Mouse (Mus musculus) G1E (cell line): ENCODE data around the gene Rhobtb1.

Experiments
- CTCF ChIP-seq: IDR thresholded peaks from 2 replicates; pipeline ENCODE4 v1.5.1; 2012; ENCODE audit warnings: low read depth, low read length, inconsistent platforms, mixed read lengths
- GATA1 ChIP-seq: IDR thresholded peaks from 2 replicates; pipeline ENCODE4 v1.6.1; 2012; ENCODE audit warnings: borderline replicate concordance, low read length, inconsistent platforms, mixed read lengths
- TAL1 ChIP-seq: conservative IDR thresholded peaks from 2 replicates; pipeline ENCODE4 v1.6.1; 2012; ENCODE audit warnings: low read depth, low read length, inconsistent platforms, mixed read lengths

DNA sequence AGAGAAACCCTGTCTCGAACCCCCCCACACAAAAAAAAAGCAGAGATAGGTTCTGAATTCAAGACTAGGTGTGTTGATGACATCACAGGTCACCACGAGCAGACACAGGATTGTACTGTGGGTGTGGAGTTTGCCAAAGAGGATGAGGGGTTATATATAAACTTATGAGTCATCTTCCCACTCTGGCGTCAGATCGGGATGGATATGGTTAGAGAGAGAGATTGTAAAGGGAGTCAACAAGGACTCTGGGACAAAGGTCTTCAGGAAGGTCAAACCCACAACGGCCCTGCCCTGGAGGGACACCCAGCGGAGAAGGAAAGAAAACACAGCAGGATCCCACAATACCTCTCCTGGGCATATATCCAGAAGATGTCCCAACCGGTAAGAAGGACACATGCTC lies 2.0 kb upstream of the Rhobtb1 start:
- no peak for TF ChIP-seq CTCF
- TF ChIP-seq GATA1, result no peak
- no peak for TF ChIP-seq TAL1
